Mouse (Mus musculus) erythroblast, adult 5-6 weeks (primary cell): ENCODE measurements around the gene Zswim8. TPM values are rescaled to one million over a fixed set of nuclear protein-coding genes. Genes with fewer than 3 reads are reported as not detected.

Experiments
- ATAC-seq: replicated peaks from 2 replicates; pipeline ENCODE4 v1.8.0; 2016; ENCODE audit warnings: moderate number of reproducible peaks, mild to moderate bottlenecking, moderate TSS enrichment, inconsistent platforms; ENCODE audit not compliant: poor library complexity, low FRiP score, severe bottlenecking
- total RNA-seq, 2 experiments: library from RNA; stranded (forward) in 1 of 2; stranded (reverse) in 1 of 2; fragments of 150-400 nt in 1 of 2; fragments of 200-764, 138-1000 nt in 1 of 2; gene quantifications; 2 replicates each; pipeline versions ENCODE4 v1.2.3 to v1.2.4; 2015 to 2017; ENCODE audit warnings: low replicate concordance in 2 of 2

Gene Zswim8
- total RNA-seq, 2 experiments from 2014 or later, result 10.1 to 32.3 TPM

GRCm38 (mm10) chr14:20725660-20726339 lies 18.4 kb downstream of the Zswim8 start:
- ATAC-seq, result no peak

DNA sequence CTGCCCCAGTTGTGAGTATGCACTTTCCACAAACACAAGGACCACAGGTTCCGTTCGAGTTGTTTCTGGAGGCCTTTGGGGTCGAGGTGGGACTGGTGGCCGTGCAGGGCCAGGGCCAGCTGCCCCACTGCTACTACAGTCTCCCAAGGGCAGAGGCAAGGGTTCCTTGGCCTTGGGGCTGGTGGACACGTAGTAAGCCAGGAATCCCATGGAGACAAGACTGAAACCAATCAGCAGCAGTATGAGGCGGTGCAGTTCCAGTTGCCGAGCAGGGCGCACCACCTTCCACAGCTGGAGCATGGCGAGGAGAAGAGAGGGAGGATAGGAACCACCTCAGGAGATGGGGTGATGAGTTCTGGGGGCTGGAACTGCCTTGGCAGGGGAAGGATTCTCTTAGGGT lies 22.5 kb downstream of the Zswim8 start:
- no peak for ATAC-seq

GRCm38 (mm10) chr14:20730853-20731602 lies 23.7 kb downstream of the Zswim8 start:
- no peak for ATAC-seq

- ATAC-seq, result peak; percentile 58
Measured at GRCm38 (mm10) chr14:20733041-20733951, 25.9 kb downstream of the Zswim8 start.

GRCm38 (mm10) chr14:20733952-20734774 lies 26.8 kb downstream of the Zswim8 start, which contains the start of gene Ndst2:
Gene Ndst2 (minus strand): TSS chr14:20734562.
- ATAC-seq, result peak; percentile 83

GRCm38 (mm10) chr14:20735052-20735451 lies 27.7 kb downstream of the Zswim8 start:
- no peak for ATAC-seq

DNA sequence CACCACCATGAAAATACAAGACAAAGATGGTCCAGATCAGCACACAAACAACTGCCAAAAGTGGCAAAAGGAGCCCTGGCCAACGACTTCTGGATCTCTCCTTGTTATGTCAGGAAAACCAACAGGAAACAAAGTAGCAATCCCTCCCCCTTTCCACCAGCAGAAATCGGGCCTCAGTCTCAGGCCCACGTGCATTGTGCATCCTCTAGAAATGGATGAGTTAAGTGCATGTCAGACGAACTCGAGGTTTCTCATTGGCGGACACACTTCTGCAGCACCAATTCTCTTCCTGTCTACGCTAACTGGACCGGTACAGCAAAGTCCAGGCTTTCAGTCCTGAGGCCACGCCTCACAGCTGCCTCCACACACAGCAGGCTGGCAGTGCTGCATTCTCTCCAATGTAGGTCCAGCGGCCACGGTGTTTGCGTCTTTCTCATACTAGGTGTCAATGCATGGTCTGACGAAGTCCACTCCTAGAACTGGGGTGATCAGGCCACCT lies 28.6 kb downstream of the Zswim8 start:
- no peak for ATAC-seq

- ATAC-seq, result peak; percentile 49
Measured at GRCm38 (mm10) chr14:20737306-20737705, 30.0 kb downstream of the Zswim8 start.

DNA sequence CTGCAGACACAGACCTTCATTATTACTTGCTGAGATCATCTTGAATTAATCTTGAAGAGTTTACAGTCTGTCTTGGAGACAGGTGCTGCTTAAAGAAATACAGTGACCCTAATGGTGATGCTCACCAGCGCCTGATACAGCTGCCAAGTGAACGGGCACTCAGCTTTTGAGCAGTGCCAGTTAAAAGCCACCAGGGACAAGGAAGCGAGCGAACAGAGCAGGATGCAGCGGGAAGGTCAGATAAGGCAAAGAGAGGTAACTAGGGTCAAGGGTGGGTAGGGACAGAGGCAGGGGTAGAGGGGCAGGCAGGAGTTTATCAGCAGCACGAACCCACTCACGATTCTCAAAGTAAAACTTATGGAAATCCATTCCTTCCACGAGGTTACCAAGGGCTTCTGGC lies 31.2 kb downstream of the Zswim8 start:
- no peak for ATAC-seq

DNA sequence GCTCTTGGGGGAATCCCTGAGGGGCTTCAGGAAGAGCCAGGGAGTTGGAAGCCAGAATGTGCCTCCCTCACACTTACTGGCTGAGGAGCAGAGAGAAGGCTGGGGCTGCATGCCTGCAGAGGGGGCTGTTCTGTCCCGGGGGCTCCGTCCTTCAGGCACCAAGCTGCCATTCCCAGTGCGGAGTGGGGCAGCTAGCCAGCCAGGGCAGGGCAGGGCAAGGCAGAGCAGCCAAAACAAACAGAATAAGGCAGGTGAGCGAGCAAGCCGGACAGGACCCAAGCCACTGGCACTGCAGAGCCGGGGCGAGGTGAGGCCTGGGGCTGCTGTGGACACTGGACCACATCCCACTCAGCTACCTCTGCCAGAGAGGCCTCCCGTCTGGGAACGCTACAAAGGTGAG lies 33.9 kb downstream of the Zswim8 start:
- ATAC-seq, result no peak

GRCm38 (mm10) chr14:20743614-20744013 lies 36.3 kb downstream of the Zswim8 start:
- ATAC-seq, result no peak

GRCm38 (mm10) chr14:20746935-20747334 lies 39.6 kb downstream of the Zswim8 start:
- ATAC-seq, result no peak

DNA sequence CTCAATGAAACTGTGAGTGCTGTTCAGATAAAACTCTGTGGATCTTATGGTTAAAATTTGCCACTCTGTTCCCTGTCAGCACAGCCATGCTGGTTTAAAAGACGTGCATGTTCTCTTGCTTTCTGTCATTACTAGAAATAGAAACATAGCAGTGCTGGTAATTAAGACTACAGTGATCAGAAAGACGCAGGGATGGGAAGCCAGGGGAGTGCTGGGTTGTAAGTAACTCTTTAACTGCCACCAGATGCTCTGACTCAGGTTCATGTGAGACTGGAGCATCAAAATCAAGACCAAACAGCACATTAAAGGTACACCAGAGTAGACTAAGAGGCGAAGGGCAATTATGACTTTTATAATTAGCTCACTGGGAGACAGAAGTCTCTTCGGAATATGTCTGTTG lies 41.0 kb downstream of the Zswim8 start:
- ATAC-seq, result no peak

GRCm38 (mm10) chr14:20749494-20750051 lies 42.2 kb downstream of the Zswim8 start:
- ATAC-seq, result no peak

GRCm38 (mm10) chr14:20750503-20750902 lies 43.2 kb downstream of the Zswim8 start:
- ATAC-seq, result no peak

DNA sequence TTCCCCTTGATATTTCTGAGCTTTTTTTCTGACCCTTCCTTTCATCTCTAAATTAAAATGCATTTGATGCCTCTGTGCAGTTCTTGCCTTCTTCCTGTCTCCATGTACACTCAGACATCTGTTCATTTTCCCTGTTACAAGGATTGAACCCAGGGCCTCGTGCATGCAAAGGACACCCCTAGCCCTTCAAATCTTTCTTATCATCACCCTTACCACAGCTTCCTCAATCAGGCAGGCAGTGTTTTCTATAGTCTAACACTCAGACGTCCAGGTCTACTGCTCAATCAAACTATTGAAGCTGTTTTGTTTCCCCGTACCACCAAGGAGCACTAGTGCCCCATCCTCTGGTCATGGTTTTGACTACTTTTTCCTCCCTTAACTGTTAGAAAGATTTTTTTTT lies 46.4 kb downstream of the Zswim8 start:
- ATAC-seq, result no peak

- no peak for ATAC-seq
Measured at GRCm38 (mm10) chr14:20757370-20757907, 50.1 kb downstream of the Zswim8 start.

DNA sequence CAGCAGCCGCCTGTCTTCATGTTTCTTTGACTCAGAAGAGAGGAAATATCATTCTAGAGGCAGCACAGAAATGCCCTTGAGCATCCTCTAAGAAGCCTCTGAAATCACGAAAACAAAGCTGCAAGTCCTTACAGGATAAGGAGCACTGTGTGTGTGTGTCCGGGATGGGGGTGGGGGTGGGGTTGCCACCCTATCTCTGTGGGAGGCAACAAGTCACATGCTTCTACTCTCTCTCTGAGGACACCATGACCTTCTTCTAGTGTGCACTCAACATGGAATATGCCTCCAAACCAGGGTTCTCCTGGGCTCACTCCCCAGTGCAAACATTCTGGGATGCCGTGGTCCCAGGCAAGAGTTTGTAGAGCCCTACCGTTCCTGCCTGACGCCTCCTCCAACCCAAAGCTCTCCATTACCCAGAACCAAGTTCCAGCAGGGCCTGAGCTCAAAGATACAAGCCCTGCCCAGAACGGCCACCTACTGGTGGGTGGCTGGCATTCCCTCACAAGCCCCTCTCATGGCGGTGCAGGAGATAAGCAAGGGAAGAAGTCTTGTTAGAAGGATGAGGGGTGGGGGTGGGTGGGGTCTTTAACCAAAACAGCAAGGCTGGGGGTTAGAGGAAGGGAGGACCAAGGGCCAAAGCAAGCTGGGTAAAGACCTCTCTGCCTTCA lies 51.5 kb downstream of the Zswim8 start:
- no peak for ATAC-seq
